Mouse (Mus musculus): ENCODE data around the gene Cldn10.

- TF ChIP-seq CTCF (IDR thresholded peaks at IDR 0.05; ENCODE audit: borderline replicate concordance, control insufficient read depth, extremely low read depth, insufficient read depth, low read length, poor library complexity) (no peak), POLR2A (IDR thresholded peaks at IDR 0.05; ENCODE audit: control insufficient read depth, extremely low read depth, insufficient read depth, low read length, poor library complexity) (no peak)
Observed at GRCm38 (mm10) chr14:118834313-118834712, 46.6 kb downstream of the Cldn10 start.
